ENCODE assay signal across 28 mouse cellular contexts in the genomic region with DNA sequence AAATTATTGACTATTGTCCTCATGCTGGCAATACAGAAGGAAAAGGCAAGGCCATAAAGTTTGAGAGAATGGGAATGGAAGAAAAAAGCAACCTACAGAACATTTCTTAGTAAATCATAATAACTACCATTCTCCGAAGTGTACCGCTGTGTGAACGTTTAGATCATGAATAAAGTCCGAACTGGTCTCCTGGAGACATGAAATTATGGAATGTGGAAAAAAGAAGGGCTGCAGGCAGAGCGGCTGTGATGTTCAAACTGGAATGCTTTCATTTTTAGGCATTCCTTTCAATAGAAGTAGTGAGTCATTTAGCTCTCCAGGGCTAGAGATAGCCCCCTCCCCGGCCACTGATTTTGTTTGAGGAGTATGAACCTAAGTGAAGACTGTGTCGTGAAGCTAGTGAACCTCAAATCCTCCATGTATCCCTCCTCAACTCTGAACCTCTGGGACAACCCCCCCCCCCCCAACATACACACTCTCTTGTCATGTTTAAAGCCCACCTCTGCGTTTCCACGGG.
DNase-seq lines count a peak whose midpoint lies in the region; ATAC-seq lines count a peak whose summit lies in the region.
"Had no signal": no experiment of that assay in that cellular context is flagged by ENCODE, and none has a peak within 500 bp of the region (broad histone marks: within the 10 kb centered on the region; RNA-seq: fewer than 3 reads in every experiment).

No protein-coding gene starts in this region.

- no peak overlapping the region for H3K4me2 ChIP-seq in kidney, embryonic 14.5 days (replicated peaks; ENCODE audit: low read depth, low read length)
- no peak overlapping the region for H3K4me2 ChIP-seq in kidney, embryonic 15.5 days
- H3K4me2 ChIP-seq in stomach, embryonic 15.5 days = no peak overlapping the region
- H3K4me2 ChIP-seq: embryonic facial prominence, embryonic 12.5 days; forebrain, embryonic 15.5 days; heart, embryonic 13.5 days; hindbrain, embryonic 15.5 days; limb, embryonic 13.5 days; liver, embryonic 11.5 days; midbrain, embryonic 15.5 days; neural tube, embryonic 15.5 days had no signal

- peak; percentile 34; the same call in 1 of the 2 replicates for ATAC-seq in frontal cortex, adult (ENCODE audit: low TSS enrichment)
- 0 out of 2 replicates have a peak, but pooled peaks have one; percentile 39 for ATAC-seq in kidney, embryonic 14.5 days (ENCODE audit: low FRiP score, low TSS enrichment)
- no peak for ATAC-seq in kidney, embryonic 15.5 days (replicated peaks; ENCODE audit: low FRiP score)
- peak; percentile 48; the same call in 1 of the 2 replicates for ATAC-seq in stomach, embryonic 15.5 days (ENCODE audit: insufficient read depth, low FRiP score, low read depth)
- ATAC-seq: activated CD4-positive, CD25-positive, alpha-beta regulatory T cell, adult 4 months; forebrain, embryonic 15.5 days; lung, postnatal 0 days; midbrain, embryonic 15.5 days had no signal

- no peak for DNase-seq in frontal cortex, postnatal 36 days (ENCODE audit: low spot score in 2 of 2)
- peak; percentile 78 for DNase-seq in Muller cell, postnatal 12 days (ENCODE audit: inconsistent ontology term)
- DNase-seq in layer of hippocampus, postnatal 14 days (ENCODE audit: low spot score in 2 of 2) = no peak
- no peak for DNase-seq in left cerebral cortex, postnatal 10 days (ENCODE audit: extremely low spot score in 1 of 2, low spot score in 2 of 2)
- DNase-seq: cerebellum, adult 9-10 months; cerebellum, postnatal 36 days; gastrocnemius, postnatal 36 days; heart, adult 2 months; layer of hippocampus, adult 9-11 months; retina, postnatal 1 day; right cerebral cortex, postnatal 14 days had no signal

- no peak overlapping the region for H3K4me3 ChIP-seq in kidney, embryonic 14.5 days (ENCODE audit: low read length)
- H3K4me3 ChIP-seq in kidney, embryonic 15.5 days (replicated peaks) = no peak overlapping the region
- no peak overlapping the region for H3K4me3 ChIP-seq in stomach, embryonic 15.5 days (replicated peaks)
- H3K4me3 ChIP-seq: embryonic facial prominence, embryonic 12.5 days; forebrain, embryonic 10.5 days; forebrain, embryonic 15.5 days; heart, adult 2 months; heart, embryonic 13.5 days; hindbrain, embryonic 15.5 days; left cerebral cortex, adult 2 months; limb, embryonic 13.5 days; midbrain, embryonic 10.5 days; midbrain, embryonic 15.5 days; neural tube, embryonic 15.5 days had no signal

- no peaks in the 10 kb centered on the region for H3K9me3 ChIP-seq in kidney, embryonic 14.5 days (ENCODE audit: control insufficient read depth, low read length)
- H3K9me3 ChIP-seq in kidney, embryonic 15.5 days (replicated peaks) = no peaks in the 10 kb centered on the region
- no peaks in the 10 kb centered on the region for H3K9me3 ChIP-seq in stomach, embryonic 15.5 days
- H3K9me3 ChIP-seq: embryonic facial prominence, embryonic 12.5 days; forebrain, embryonic 10.5 days; forebrain, embryonic 15.5 days; heart, embryonic 13.5 days; hindbrain, embryonic 15.5 days; limb, embryonic 13.5 days; midbrain, embryonic 10.5 days; midbrain, embryonic 15.5 days; neural tube, embryonic 15.5 days had no signal

- 57% methylated on average over 9 of the region's 9 CpGs for WGBS in kidney, embryonic 14.5 days
- WGBS in kidney, embryonic 15.5 days = 58% methylated on average over 9 of the region's 9 CpGs
- WGBS in stomach, embryonic 15.5 days = 61% methylated on average over 9 of the region's 9 CpGs

- intact Hi-C loops in left cerebral cortex, postnatal 10 days (cut with DNase I) = no loop called here

- no peaks in the 10 kb centered on the region for H3K36me3 ChIP-seq in kidney, embryonic 14.5 days (ENCODE audit: control insufficient read depth, insufficient read depth, low read length)
- no peaks in the 10 kb centered on the region for H3K36me3 ChIP-seq in kidney, embryonic 15.5 days
- no peaks in the 10 kb centered on the region for H3K36me3 ChIP-seq in stomach, embryonic 15.5 days
- H3K36me3 ChIP-seq: embryonic facial prominence, embryonic 12.5 days; forebrain, embryonic 10.5 days; forebrain, embryonic 15.5 days; heart, embryonic 13.5 days; hindbrain, embryonic 15.5 days; limb, embryonic 13.5 days; midbrain, embryonic 10.5 days; midbrain, embryonic 15.5 days; neural tube, embryonic 15.5 days had no signal

- no peak overlapping the region for H3K9ac ChIP-seq in kidney, embryonic 14.5 days (ENCODE audit: low read depth, low read length)
- H3K9ac ChIP-seq in kidney, embryonic 15.5 days = no peak overlapping the region
- no peak overlapping the region for H3K9ac ChIP-seq in stomach, embryonic 15.5 days
- H3K9ac ChIP-seq: embryonic facial prominence, embryonic 12.5 days; forebrain, embryonic 15.5 days; heart, embryonic 13.5 days; hindbrain, embryonic 15.5 days; limb, embryonic 13.5 days; midbrain, embryonic 15.5 days; neural tube, embryonic 15.5 days had no signal

- no peak overlapping the region for H3K27ac ChIP-seq in kidney, embryonic 14.5 days (ENCODE audit: low read depth, low read length)
- no peak overlapping the region for H3K27ac ChIP-seq in kidney, embryonic 15.5 days
- H3K27ac ChIP-seq in stomach, embryonic 15.5 days = no peak overlapping the region; the same call in 1 of the 2 replicates
- H3K27ac ChIP-seq: embryonic facial prominence, embryonic 12.5 days; forebrain, embryonic 10.5 days; forebrain, embryonic 15.5 days; heart, adult 2 months; heart, embryonic 13.5 days; hindbrain, embryonic 15.5 days; left cerebral cortex, adult 2 months; limb, embryonic 13.5 days; midbrain, embryonic 10.5 days; midbrain, embryonic 15.5 days; neural tube, embryonic 15.5 days had no signal

- no peaks in the 10 kb centered on the region for H3K27me3 ChIP-seq in kidney, embryonic 14.5 days (ENCODE audit: control insufficient read depth, insufficient read depth, low read length)
- H3K27me3 ChIP-seq in kidney, embryonic 15.5 days = no peaks in the 10 kb centered on the region
- H3K27me3 ChIP-seq in stomach, embryonic 15.5 days (replicated peaks) = no peaks in the 10 kb centered on the region
- H3K27me3 ChIP-seq: embryonic facial prominence, embryonic 12.5 days; forebrain, embryonic 15.5 days; heart, embryonic 13.5 days; hindbrain, embryonic 15.5 days; limb, embryonic 13.5 days; midbrain, embryonic 15.5 days; neural tube, embryonic 15.5 days had no signal

- H3K4me1 ChIP-seq in kidney, embryonic 14.5 days (ENCODE audit: control insufficient read depth, insufficient read depth, low read length) = 0 out of 2 replicates have a peak, but pooled peaks cover 3% of the 10 kb centered on the region
- H3K4me1 ChIP-seq in kidney, embryonic 15.5 days = peaks cover 10% of the 10 kb centered on the region; the same call in 1 of the 2 replicates
- peaks cover 5% of the 10 kb centered on the region; the same call in 1 of the 2 replicates for H3K4me1 ChIP-seq in stomach, embryonic 15.5 days
- H3K4me1 ChIP-seq: forebrain, embryonic 10.5 days; forebrain, embryonic 15.5 days; hindbrain, embryonic 15.5 days; limb, embryonic 13.5 days; midbrain, embryonic 10.5 days; midbrain, embryonic 15.5 days; neural tube, embryonic 15.5 days had no signal
